Mouse (Mus musculus) kidney, adult 2 months (tissue): ENCODE results near the gene Ehhadh. TPM values are rescaled to one million over a fixed set of nuclear protein-coding genes. Genes with fewer than 3 reads are reported as not detected.

Source experiments
- DNase-seq: peaks from one replicate; pipeline ENCODE4 v3.0.0; 2021
- H3K27ac ChIP-seq: fragments of 200-500 bp; 2 replicates; pipeline ENCODE4 v1.5.1; 2012; ENCODE audit warnings: low read depth, low read length, control low read depth, inconsistent platforms; ENCODE audit not compliant: insufficient read depth
- H3K27me3 ChIP-seq: fragments of 200-500 bp; replicated peaks from 2 replicates; pipeline ENCODE4 v1.6.1; 2012; ENCODE audit warnings: mild to moderate bottlenecking, moderate library complexity, low read length, inconsistent platforms; ENCODE audit not compliant: control insufficient read depth, insufficient read depth
- H3K36me3 ChIP-seq: fragments of 200-500 bp; 2 replicates; pipeline ENCODE4 v1.6.1; 2012; ENCODE audit warnings: mild to moderate bottlenecking, moderate library complexity, low read length, inconsistent platforms; ENCODE audit not compliant: control insufficient read depth, insufficient read depth
- H3K4me1 ChIP-seq: fragments of 200-500 bp; 2 replicates; pipeline ENCODE4 v1.6.1; 2011; ENCODE audit warnings: low read length; ENCODE audit not compliant: control insufficient read depth, insufficient read depth
- H3K4me3 ChIP-seq: fragments of 200-500 bp; 2 replicates; pipeline ENCODE4 v1.5.1; 2011; ENCODE audit warnings: mild to moderate bottlenecking, low read depth, low read length, control low read depth; ENCODE audit not compliant: insufficient read depth
- CTCF ChIP-seq: fragments of 200-500 bp; conservative IDR thresholded peaks from 2 replicates; pipeline ENCODE4 v1.5.1; 2011; ENCODE audit warnings: low read depth, mild to moderate bottlenecking, control low read depth, low read length, moderate library complexity, mixed read lengths; ENCODE audit not compliant: insufficient read depth, insufficient read length
- POLR2A ChIP-seq: fragments of 200-500 bp; IDR thresholded peaks from one replicate; pipeline ENCODE4 v1.6.1; 2011; ENCODE audit warnings: low read depth, low read length, control low read depth
- WGBS: fragments of 180-500 bp; shearing (Covaris S2); methylation state at CpG from one replicate; pipeline ENCODE4 v1.1.7; 2018; 5-methylcytosine and 5-hydroxymethylcytosine counted together
- polyA plus RNA-seq: library from polyadenylated mRNA; depleted of rRNA; stranded (reverse); fragments of >200 nt; gene quantifications from 2 replicates; pipeline ENCODE4 v1.2.3, GENCODE M21; 2012

Gene Ehhadh
- polyA plus RNA-seq, 1 experiment = 224 TPM

DNA sequence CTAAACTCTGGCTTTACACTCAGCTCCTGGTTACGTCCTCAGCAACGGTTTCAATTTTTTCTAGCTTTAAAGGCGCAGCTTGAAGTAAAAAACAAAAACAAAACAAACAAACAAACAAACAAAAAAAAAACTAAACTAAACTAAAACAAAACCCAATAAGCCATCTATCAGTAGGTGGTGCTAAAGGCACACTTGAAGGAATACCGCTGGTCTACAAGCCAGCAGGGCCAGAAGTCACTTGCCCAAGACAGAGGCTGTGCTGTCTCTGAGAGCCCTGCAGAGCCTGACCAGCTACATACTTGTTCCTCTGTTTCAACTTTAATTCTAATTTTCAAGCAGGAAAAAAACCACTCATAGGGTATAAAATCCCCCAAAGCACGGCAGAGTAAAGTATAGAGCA lies 17.9 kb downstream of the Ehhadh start:
- Histone ChIP-seq H3K27me3 (no peaks in the 10 kb centered on the region), H3K27ac (no peak overlapping the region), H3K4me1 (no peaks in the 10 kb centered on the region), H3K4me3 (no peak overlapping the region), H3K36me3 (peaks cover 7% of the 10 kb centered on the region)
- TF ChIP-seq POLR2A (no peak), CTCF (peak; percentile 61)
- DNase-seq = peak; percentile 57
- 73% methylated on average over 5 of the region's 5 CpGs for WGBS

GRCm38 (mm10) chr16:21768255-21768654 lies 19.4 kb downstream of the Ehhadh start:
- no peak overlapping the region for H3K4me3 ChIP-seq
- H3K27ac ChIP-seq = no peak overlapping the region
- WGBS = 71% methylated on average over 3 of the region's 3 CpGs
- peaks cover 8% of the 10 kb centered on the region for H3K36me3 ChIP-seq
- no peaks in the 10 kb centered on the region for H3K27me3 ChIP-seq
- no peak for DNase-seq
- no peaks in the 10 kb centered on the region for H3K4me1 ChIP-seq
- TF ChIP-seq CTCF (0 out of 2 replicates have a peak, but pooled peaks have one; percentile 1), POLR2A (no peak)

DNA sequence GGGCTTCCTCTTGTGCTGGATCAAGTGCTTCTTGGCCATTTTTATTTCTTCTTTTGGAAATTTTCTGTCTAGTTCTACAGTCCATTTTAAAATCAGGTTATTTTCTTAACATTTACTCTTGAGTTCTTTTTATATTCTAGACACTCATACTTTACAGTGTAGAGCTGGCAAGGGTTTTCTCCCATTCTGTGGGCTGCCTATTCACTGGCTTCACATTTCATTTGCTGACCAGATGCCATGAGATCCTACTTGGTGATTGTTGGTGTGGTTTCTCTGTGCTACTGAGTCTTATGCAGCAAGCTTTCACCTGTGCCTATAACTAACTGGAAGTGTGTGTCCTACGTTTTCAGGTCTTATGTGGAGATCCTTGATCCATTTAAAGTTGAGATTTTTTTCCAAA lies 29.2 kb downstream of the Ehhadh start:
- no peak for DNase-seq
- 90% methylated on average over 1 of the region's 1 CpGs for WGBS
- peaks cover 4% of the 10 kb centered on the region for H3K36me3 ChIP-seq
- no peaks in the 10 kb centered on the region for H3K4me1 ChIP-seq
- H3K4me3 ChIP-seq = no peak overlapping the region
- TF ChIP-seq CTCF (no peak), POLR2A (no peak)
- no peak overlapping the region for H3K27ac ChIP-seq
- H3K27me3 ChIP-seq = no peaks in the 10 kb centered on the region

- DNase-seq = no peak
- TF ChIP-seq CTCF = no peak
- H3K36me3 ChIP-seq = no peaks in the 10 kb centered on the region
- 78% methylated on average over 6 of the region's 6 CpGs for WGBS
- no peak overlapping the region for H3K4me3 ChIP-seq
- no peaks in the 10 kb centered on the region for H3K4me1 ChIP-seq
- no peaks in the 10 kb centered on the region for H3K27me3 ChIP-seq
- H3K27ac ChIP-seq = no peak overlapping the region
Measured at GRCm38 (mm10) chr16:21743401-21743800, 44.2 kb downstream of the Ehhadh start.

DNA sequence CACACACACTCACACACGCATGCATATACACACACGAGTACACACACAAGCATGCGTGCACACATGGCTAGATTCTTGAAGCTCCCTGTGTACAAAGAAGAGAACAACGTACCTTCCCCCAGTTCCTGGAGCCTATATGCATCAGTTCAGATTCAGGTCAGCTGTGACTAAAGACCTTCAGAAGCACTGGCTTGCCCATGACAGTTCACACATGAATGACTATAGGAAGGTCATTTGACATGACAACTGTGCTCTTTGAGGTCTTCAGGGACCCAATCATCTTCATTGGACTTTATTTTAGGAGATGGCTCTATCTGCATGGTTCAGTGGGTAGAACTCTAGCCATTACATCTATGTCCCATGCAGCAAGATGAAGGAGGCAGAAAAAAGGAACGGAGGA lies 44.7 kb downstream of the Ehhadh start:
- DNase-seq = no peak
- no peak for TF ChIP-seq POLR2A
- TF ChIP-seq CTCF = no peak
- no peaks in the 10 kb centered on the region for H3K27me3 ChIP-seq
- no peak overlapping the region for H3K27ac ChIP-seq
- no peak overlapping the region for H3K4me3 ChIP-seq
- H3K4me1 ChIP-seq = no peaks in the 10 kb centered on the region
- 81% methylated on average over 5 of the region's 5 CpGs for WGBS
- H3K36me3 ChIP-seq = no peaks in the 10 kb centered on the region

- 79% methylated on average over 5 of the region's 5 CpGs for WGBS
- DNase-seq = no peak
- TF ChIP-seq POLR2A (no peak), CTCF (no peak)
- H3K4me3 ChIP-seq = no peak overlapping the region
- no peak overlapping the region for H3K27ac ChIP-seq
- no peaks in the 10 kb centered on the region for H3K4me1 ChIP-seq
- H3K27me3 ChIP-seq = no peaks in the 10 kb centered on the region
- H3K36me3 ChIP-seq = no peaks in the 10 kb centered on the region
Measured at GRCm38 (mm10) chr16:21742191-21742870, 45.3 kb downstream of the Ehhadh start.

DNA sequence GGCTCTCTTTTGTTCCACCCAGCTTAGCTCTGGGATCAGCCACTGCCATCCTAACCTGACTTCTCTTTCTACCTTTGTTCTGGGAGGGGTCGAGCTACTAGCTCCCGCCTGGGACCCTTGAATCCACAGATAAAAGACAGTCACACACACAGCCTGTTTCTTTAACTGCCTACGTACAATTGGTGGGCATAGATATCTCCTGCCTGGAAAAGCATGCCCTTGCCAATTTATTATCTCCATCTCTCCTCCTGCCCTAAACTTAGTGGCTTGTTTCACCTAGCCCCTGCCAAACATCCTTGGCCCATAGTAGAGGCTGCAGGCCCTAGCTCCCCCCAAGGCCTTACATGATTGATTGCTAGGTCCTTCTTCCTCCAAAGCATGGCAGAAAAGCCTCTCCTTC lies 46.1 kb downstream of the Ehhadh start:
- TF ChIP-seq CTCF (no peak), POLR2A (no peak)
- DNase-seq = no peak
- H3K27ac ChIP-seq = no peak overlapping the region
- H3K36me3 ChIP-seq = no peaks in the 10 kb centered on the region
- H3K4me3 ChIP-seq = no peak overlapping the region
- no peaks in the 10 kb centered on the region for H3K27me3 ChIP-seq
- H3K4me1 ChIP-seq = no peaks in the 10 kb centered on the region
- WGBS = 85% methylated on average over 3 of the region's 3 CpGs

GRCm38 (mm10) chr16:21735638-21736037 lies 52.0 kb downstream of the Ehhadh start:
- H3K36me3 ChIP-seq = no peaks in the 10 kb centered on the region
- no peaks in the 10 kb centered on the region for H3K27me3 ChIP-seq
- H3K27ac ChIP-seq = no peak overlapping the region
- no peaks in the 10 kb centered on the region for H3K4me1 ChIP-seq
- whole genome bisulfite sequencing = 90% methylated on average over 1 of the region's 1 CpGs
- no peak overlapping the region for H3K4me3 ChIP-seq
- DNase-seq = no peak
- TF ChIP-seq CTCF (no peak), POLR2A (no peak)
